Mouse (Mus musculus) kidney, embryonic 16.5 days (tissue): Measurements from ENCODE around the gene Adamtsl5. TPM values are rescaled to one million over a fixed set of nuclear protein-coding genes. Genes with fewer than 3 reads are reported as not detected.

Experiments used
- ATAC-seq: fragments of 200-750 bp; cut with Nextera tagmentation; 2 replicates; pipeline ENCODE4 v1.8.0; 2017; ENCODE audit warnings: moderate TSS enrichment; ENCODE audit not compliant: low FRiP score, low TSS enrichment
- H3K27ac ChIP-seq: fragments of 300-500 bp; sonication (generic); 2 replicates; pipeline ENCODE4 v1.5.1; 2014; ENCODE audit warnings: low read length
- H3K27me3 ChIP-seq: fragments of 300-500 bp; sonication (generic); 2 replicates; pipeline ENCODE4 v1.6.1; 2014; ENCODE audit warnings: low read length, control low read depth, mixed read lengths; ENCODE audit not compliant: insufficient read depth
- H3K36me3 ChIP-seq: fragments of 300-500 bp; sonication (generic); 2 replicates; pipeline ENCODE4 v1.6.1; 2014; ENCODE audit warnings: low read length, control low read depth, mixed read lengths; ENCODE audit not compliant: insufficient read depth
- H3K4me1 ChIP-seq: fragments of 300-500 bp; sonication (generic); 2 replicates; pipeline ENCODE4 v1.6.1; 2014; ENCODE audit warnings: low read length, control low read depth, mixed read lengths; ENCODE audit not compliant: insufficient read depth
- H3K4me2 ChIP-seq: fragments of 300-500 bp; sonication (generic); replicated peaks from 2 replicates; pipeline ENCODE4 v1.6.1; 2014; ENCODE audit warnings: low read depth, low read length
- H3K4me3 ChIP-seq: fragments of 300-500 bp; sonication (generic); 2 replicates; pipeline ENCODE4 v1.5.1; 2014; ENCODE audit warnings: mild to moderate bottlenecking, low read length
- H3K9ac ChIP-seq: fragments of 300-500 bp; sonication (generic); replicated peaks from 2 replicates; pipeline ENCODE4 v1.6.1; 2014; ENCODE audit warnings: low read length
- H3K9me3 ChIP-seq: fragments of 300-500 bp; sonication (generic); 2 replicates; pipeline ENCODE4 v1.6.1; 2016; ENCODE audit warnings: low read length, control low read depth
- WGBS: fragments of 180-500 bp; shearing (Covaris S2); extraction: QIAGEN DNeasy Blood & Tissue Kit; methylation state at CpG from one replicate; pipeline ENCODE4 v1.1.7; 2014; 5-methylcytosine and 5-hydroxymethylcytosine counted together
- polyA plus RNA-seq: library from polyadenylated mRNA; unstranded; fragments of >200 nt; fragmentation: Nextera tagmentation; extraction: Ambion mirVana; gene quantifications from 2 replicates; pipeline ENCODE4 v1.2.1, GENCODE M21; 2015

Adamtsl5 gene
- polyA plus RNA-seq: 4.8 and 5.4 TPM in 2 replicates

GRCm38 (mm10) chr10:80348244-80348781 lies at the start of gene Adamtsl5:
Adamtsl5 (minus strand) TSS chr10:80348412.
- Histone ChIP-seq H3K4me1 (peaks cover 32% of the 10 kb centered on the region), H3K27me3 (peaks cover 87% of the 10 kb centered on the region), H3K4me3 (peak within 1 kb of the TSS; percentile 41), H3K27ac (no peak within 1 kb of the TSS), H3K36me3 (no peaks in the 10 kb centered on the region), H3K9me3 (no peaks in the 10 kb centered on the region), H3K4me2 (peak within 1 kb of the TSS; percentile 51), H3K9ac (peak within 1 kb of the TSS; percentile 55)
- ATAC-seq: peak; percentile 19; the same call in 1 of the 2 replicates
- WGBS: under 1% methylated on average over 42 of the region's 42 CpGs

GRCm38 (mm10) chr10:80397524-80398173 lies 49.4 kb upstream of the Adamtsl5 start:
- ATAC-seq: no peak
- peak overlapping the region; percentile 93 for H3K9ac ChIP-seq
- 39% methylated on average over 8 of the region's 8 CpGs for WGBS
- no peaks in the 10 kb centered on the region for H3K9me3 ChIP-seq
- H3K36me3 ChIP-seq: peaks cover 48% of the 10 kb centered on the region
- no peaks in the 10 kb centered on the region for H3K27me3 ChIP-seq
- peak overlapping the region; percentile 77 for H3K4me3 ChIP-seq
- peaks cover 26% of the 10 kb centered on the region for H3K4me1 ChIP-seq
- H3K27ac ChIP-seq: peak overlapping the region; percentile 100
- peak overlapping the region; percentile 86 for H3K4me2 ChIP-seq

DNA sequence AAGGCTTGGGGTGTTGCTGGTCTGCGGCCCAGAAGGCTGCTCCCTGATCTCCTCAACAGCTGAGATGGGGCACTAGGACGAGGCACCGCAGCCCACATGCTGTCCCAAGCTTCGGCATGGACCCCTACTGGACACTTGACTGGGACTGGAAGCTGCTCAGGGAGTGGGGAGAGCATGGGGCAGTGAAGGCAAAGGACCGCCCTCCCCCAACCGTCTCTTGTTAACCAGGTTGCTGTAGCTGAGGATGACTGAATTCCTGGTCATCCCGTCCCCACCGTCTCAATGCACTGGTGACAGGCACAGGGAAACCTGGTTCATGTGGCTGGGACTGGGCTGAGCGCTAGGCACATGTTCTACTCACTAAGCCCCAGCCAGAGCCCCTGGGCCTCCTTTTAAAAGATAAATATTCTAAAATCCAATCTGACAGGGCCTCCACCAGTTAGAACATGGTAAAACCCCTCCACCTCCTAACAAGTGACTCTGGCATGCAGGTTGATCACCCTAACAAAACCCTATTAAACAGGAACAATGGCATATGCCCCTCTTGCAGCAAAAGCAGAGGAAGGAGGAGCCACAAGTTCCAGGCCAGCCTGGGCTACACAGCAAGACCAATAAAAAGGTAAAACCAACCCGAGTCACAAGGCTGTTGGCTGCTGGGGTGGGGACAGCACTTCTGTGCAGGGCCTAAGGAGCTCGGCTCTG lies 48.8 kb upstream of the Adamtsl5 start:
- no peak for ATAC-seq
- Histone ChIP-seq H3K9ac (peak overlapping the region; percentile 93), H3K27me3 (no peaks in the 10 kb centered on the region), H3K36me3 (peaks cover 48% of the 10 kb centered on the region), H3K4me1 (peaks cover 26% of the 10 kb centered on the region), H3K4me3 (peak overlapping the region; percentile 77), H3K4me2 (peak overlapping the region; percentile 86), H3K27ac (peak overlapping the region; percentile 100), H3K9me3 (no peaks in the 10 kb centered on the region)
- WGBS: 78% methylated on average over 11 of the region's 11 CpGs

GRCm38 (mm10) chr10:80395025-80395627 lies 46.9 kb upstream of the Adamtsl5 start:
- Histone ChIP-seq H3K4me2 (no peak overlapping the region), H3K27ac (no peak overlapping the region), H3K9me3 (no peaks in the 10 kb centered on the region), H3K36me3 (peaks cover 54% of the 10 kb centered on the region), H3K27me3 (no peaks in the 10 kb centered on the region), H3K4me3 (no peak overlapping the region), H3K9ac (no peak overlapping the region), H3K4me1 (peaks cover 17% of the 10 kb centered on the region)
- no peak for ATAC-seq
- WGBS: 94% methylated on average over 35 of the region's 35 CpGs

DNA sequence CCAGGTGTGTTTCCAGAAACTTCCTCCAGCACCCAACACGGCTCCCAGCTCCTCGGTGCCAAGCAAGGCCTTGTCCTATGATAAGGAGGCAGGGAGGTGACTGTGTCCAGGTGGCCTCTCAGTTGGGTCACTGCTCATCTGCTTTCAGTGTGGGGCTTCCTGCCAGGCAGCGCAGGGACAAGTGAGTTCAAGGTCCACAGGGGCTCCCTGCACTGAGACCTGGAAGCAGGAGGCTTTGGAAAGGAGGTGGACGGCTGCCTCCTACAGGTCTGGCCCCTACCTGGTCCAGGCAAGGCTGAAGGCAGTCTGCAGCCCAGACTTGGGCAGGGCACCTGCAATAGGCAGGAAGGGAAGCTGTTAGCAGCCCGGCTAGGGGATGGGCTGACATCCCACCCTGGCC lies 44.5 kb upstream of the Adamtsl5 start:
- no peak overlapping the region for H3K9ac ChIP-seq
- H3K4me1 ChIP-seq: peaks cover 21% of the 10 kb centered on the region
- H3K27ac ChIP-seq: no peak overlapping the region
- WGBS: 89% methylated on average over 5 of the region's 5 CpGs
- no peaks in the 10 kb centered on the region for H3K9me3 ChIP-seq
- H3K36me3 ChIP-seq: peaks cover 54% of the 10 kb centered on the region
- no peak overlapping the region for H3K4me3 ChIP-seq
- ATAC-seq: no peak
- no peak overlapping the region for H3K4me2 ChIP-seq
- no peaks in the 10 kb centered on the region for H3K27me3 ChIP-seq

DNA sequence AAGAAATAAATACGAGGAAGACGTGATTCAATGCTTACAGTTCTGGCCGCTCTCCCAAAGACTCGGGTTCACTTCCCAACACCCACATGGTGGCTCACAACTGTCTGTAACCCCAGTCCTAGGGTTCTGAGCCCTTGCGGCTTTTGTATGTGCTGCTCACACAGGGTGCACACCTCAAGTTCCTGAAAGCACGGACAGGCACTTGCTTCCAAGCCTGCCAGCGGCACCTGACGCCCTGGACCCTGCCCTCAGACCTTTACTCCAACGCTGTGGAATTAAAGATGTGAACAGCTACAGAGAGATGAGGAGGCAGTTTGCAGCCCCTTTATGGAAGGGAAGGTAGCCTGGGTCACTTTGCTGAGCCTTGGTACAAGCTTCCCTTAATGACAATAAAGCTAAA lies 42.5 kb upstream of the Adamtsl5 start:
- H3K9me3 ChIP-seq: no peaks in the 10 kb centered on the region
- no peak overlapping the region for H3K27ac ChIP-seq
- ATAC-seq: no peak
- no peak overlapping the region for H3K4me3 ChIP-seq
- H3K9ac ChIP-seq: no peak overlapping the region
- H3K4me1 ChIP-seq: peaks cover 10% of the 10 kb centered on the region
- 79% methylated on average over 9 of the region's 9 CpGs for WGBS
- H3K36me3 ChIP-seq: peaks cover 52% of the 10 kb centered on the region
- H3K27me3 ChIP-seq: no peaks in the 10 kb centered on the region
- no peak overlapping the region for H3K4me2 ChIP-seq

DNA sequence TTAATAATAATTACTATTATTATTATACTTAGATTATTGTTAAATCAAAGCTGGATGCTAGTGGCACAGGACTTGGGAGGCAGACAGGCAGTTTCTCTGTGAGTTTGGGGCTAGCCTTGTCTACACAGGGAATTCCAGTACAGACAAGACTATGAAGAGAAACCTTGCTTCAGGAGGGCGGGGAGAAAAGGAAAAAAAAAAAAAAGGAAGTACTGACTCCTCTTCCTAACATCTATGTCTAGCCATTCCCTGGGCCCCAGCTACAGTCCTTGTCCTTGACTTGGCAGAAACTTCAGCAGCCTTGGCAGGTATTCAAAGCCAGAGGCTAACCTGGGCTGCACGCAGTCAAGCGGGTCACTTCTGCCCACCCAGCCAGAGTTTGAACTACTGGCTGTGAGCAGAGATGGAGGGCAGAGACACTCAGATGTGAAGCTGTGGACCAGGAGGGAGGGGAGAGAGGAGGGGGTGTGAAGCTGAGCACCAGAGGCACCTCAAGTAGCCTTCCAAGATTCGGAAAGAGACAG lies 41.0 kb upstream of the Adamtsl5 start:
- 76% methylated on average over 4 of the region's 4 CpGs for WGBS
- ATAC-seq: no peak
- Histone ChIP-seq H3K9ac (no peak overlapping the region), H3K36me3 (peaks cover 44% of the 10 kb centered on the region), H3K9me3 (no peaks in the 10 kb centered on the region), H3K4me1 (peaks cover 23% of the 10 kb centered on the region), H3K27ac (no peak overlapping the region), H3K27me3 (no peaks in the 10 kb centered on the region), H3K4me3 (no peak overlapping the region), H3K4me2 (no peak overlapping the region)

- Histone ChIP-seq H3K36me3 (peaks cover 39% of the 10 kb centered on the region), H3K4me2 (peak overlapping the region; percentile 90; the same call in 1 of the 2 replicates), H3K9ac (no peak overlapping the region; the same call in 1 of the 2 replicates), H3K27ac (peak overlapping the region; percentile 83; the same call in 1 of the 2 replicates), H3K4me1 (peaks cover 27% of the 10 kb centered on the region), H3K9me3 (no peaks in the 10 kb centered on the region), H3K4me3 (peak overlapping the region; percentile 79; the same call in 1 of the 2 replicates), H3K27me3 (no peaks in the 10 kb centered on the region)
- ATAC-seq: no peak
- WGBS: 9% methylated on average over 2 of the region's 2 CpGs
These were observed 40.5 kb upstream of the Adamtsl5 start for GRCm38 (mm10) chr10:80388731-80389130.

DNA sequence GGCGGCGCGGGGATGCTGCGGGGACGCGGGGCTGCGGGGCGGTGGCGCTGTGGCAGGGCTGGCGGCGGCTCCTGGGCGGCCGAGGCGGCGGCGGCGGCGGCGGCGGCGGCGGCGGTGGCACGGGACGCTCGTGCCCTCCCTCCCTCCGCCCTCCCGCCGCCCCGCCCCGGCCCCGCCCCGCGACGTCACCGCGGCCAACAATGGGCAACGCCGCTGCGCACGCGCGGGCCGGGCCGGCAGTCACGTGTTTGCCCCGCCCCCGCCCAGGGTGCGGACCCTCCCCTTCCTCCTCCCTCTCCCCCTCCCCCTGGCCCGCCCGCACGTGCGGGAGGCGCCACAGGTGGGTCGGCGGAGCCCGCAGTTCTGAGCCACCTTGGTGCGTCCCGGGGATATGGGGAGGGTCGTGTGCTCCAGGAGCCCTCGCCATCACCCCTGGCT lies 39.3 kb upstream of the Adamtsl5 start, which contains the start of gene Mex3d:
Gene Mex3d, minus strand, starts transcription at position 138 of the 438 bp plus-strand sequence.
- Histone ChIP-seq H3K27me3 (no peaks in the 10 kb centered on the region), H3K36me3 (peaks cover 38% of the 10 kb centered on the region), H3K4me3 (peak within 1 kb of the TSS; percentile 79), H3K4me1 (peaks cover 35% of the 10 kb centered on the region), H3K9me3 (no peaks in the 10 kb centered on the region), H3K27ac (peak within 1 kb of the TSS; percentile 85), H3K4me2 (peak within 1 kb of the TSS; percentile 90), H3K9ac (peak within 1 kb of the TSS; percentile 99)
- WGBS: 0% methylated on average over 6 of the region's 61 CpGs
- ATAC-seq: peak; percentile 37; the same call in 1 of the 2 replicates
